Mouse (Mus musculus) midbrain, embryonic 14.5 days (tissue): ENCODE measurements around the gene Ccdc85c. TPM values are rescaled to one million over a fixed set of nuclear protein-coding genes. Genes with fewer than 3 reads are reported as not detected.

Experiments used
- ATAC-seq: fragments of 200-750 bp; cut with Nextera tagmentation; 2 replicates; pipeline ENCODE4 v1.8.0; 2017; ENCODE audit warnings: moderate number of reproducible peaks, moderate library complexity; ENCODE audit not compliant: low FRiP score, low TSS enrichment
- DNase-seq: peaks from one replicate; pipeline ENCODE4 v3.0.0-alpha.2; 2015
- H3K27ac ChIP-seq: fragments of 300-500 bp; sonication (generic); replicated peaks from 2 replicates; pipeline ENCODE4 v1.5.1; 2014; ENCODE audit warnings: mild to moderate bottlenecking, low read depth, low read length, moderate library complexity
- H3K27me3 ChIP-seq: fragments of 300-500 bp; sonication (generic); 2 replicates; pipeline ENCODE4 v1.6.1; 2014; ENCODE audit warnings: low read length, control low read depth, mixed read lengths; ENCODE audit not compliant: control insufficient read depth, insufficient read depth
- H3K36me3 ChIP-seq: fragments of 300-500 bp; sonication (generic); 2 replicates; pipeline ENCODE4 v1.6.1; 2014; ENCODE audit warnings: low read length, control low read depth; ENCODE audit not compliant: control insufficient read depth, insufficient read depth
- H3K4me1 ChIP-seq: fragments of 300-500 bp; sonication (generic); 2 replicates; pipeline ENCODE4 v1.6.1; 2014; ENCODE audit warnings: mild to moderate bottlenecking, antibody characterized with exemption, low read length, control low read depth; ENCODE audit not compliant: control insufficient read depth, insufficient read depth
- H3K4me2 ChIP-seq: fragments of 300-500 bp; sonication (generic); 2 replicates; pipeline ENCODE4 v1.6.1; 2014; ENCODE audit warnings: mild to moderate bottlenecking, low read length, moderate library complexity
- H3K4me3 ChIP-seq: fragments of 300-500 bp; sonication (generic); replicated peaks from 2 replicates; pipeline ENCODE4 v1.5.1; 2014; ENCODE audit warnings: low read depth, low read length
- H3K9ac ChIP-seq: fragments of 300-500 bp; sonication (generic); replicated peaks from 2 replicates; pipeline ENCODE4 v1.6.1; 2014; ENCODE audit warnings: mild to moderate bottlenecking, low read length, moderate library complexity
- H3K9me3 ChIP-seq: fragments of 300-500 bp; sonication (generic); 2 replicates; pipeline ENCODE4 v1.6.1; 2016; ENCODE audit warnings: low read length, control low read depth, mixed read lengths; ENCODE audit not compliant: control insufficient read depth
- WGBS: fragments of 180-500 bp; shearing (Covaris S2); extraction: QIAGEN DNeasy Blood & Tissue Kit; methylation state at CpG from one replicate; pipeline ENCODE4 v1.1.7; 2014; 5-methylcytosine and 5-hydroxymethylcytosine counted together
- polyA plus RNA-seq: library from polyadenylated mRNA; unstranded; fragments of >200 nt; fragmentation: Nextera tagmentation; extraction: Ambion mirVana; gene quantifications from 2 replicates; pipeline ENCODE4 v1.2.1, GENCODE M21; 2014

Gene Ccdc85c
- polyA plus RNA-seq, 1 experiment from 2014 or later: 20.9 TPM

- Histone ChIP-seq H3K27me3 (no peaks in the 10 kb centered on the region), H3K4me3 (peak overlapping the region; percentile 93), H3K9ac (peak overlapping the region; percentile 92), H3K27ac (peak overlapping the region; percentile 76), H3K9me3 (no peaks in the 10 kb centered on the region), H3K4me2 (peak overlapping the region; percentile 90), H3K36me3 (peaks cover 18% of the 10 kb centered on the region), H3K4me1 (peaks cover 14% of the 10 kb centered on the region)
- ATAC-seq (peak; percentile 35), DNase-seq (peak; percentile 70)
- WGBS: under 1% methylated on average over 102 of the region's 103 CpGs
Observed at GRCm38 (mm10) chr12:108178331-108179245, 96.6 kb downstream of the Ccdc85c start.

GRCm38 (mm10) chr12:108176366-108176765, 98.9 kb downstream of the Ccdc85c start:
- H3K9me3 ChIP-seq: no peaks in the 10 kb centered on the region
- H3K36me3 ChIP-seq: no peaks in the 10 kb centered on the region
- no peak overlapping the region for H3K4me2 ChIP-seq
- WGBS: 80% methylated on average over 3 of the region's 3 CpGs
- peaks cover 14% of the 10 kb centered on the region for H3K4me1 ChIP-seq
- H3K4me3 ChIP-seq: no peak overlapping the region
- DNase-seq (no peak), ATAC-seq (no peak)
- H3K27ac ChIP-seq: no peak overlapping the region
- no peaks in the 10 kb centered on the region for H3K27me3 ChIP-seq
- H3K9ac ChIP-seq: no peak overlapping the region

DNA sequence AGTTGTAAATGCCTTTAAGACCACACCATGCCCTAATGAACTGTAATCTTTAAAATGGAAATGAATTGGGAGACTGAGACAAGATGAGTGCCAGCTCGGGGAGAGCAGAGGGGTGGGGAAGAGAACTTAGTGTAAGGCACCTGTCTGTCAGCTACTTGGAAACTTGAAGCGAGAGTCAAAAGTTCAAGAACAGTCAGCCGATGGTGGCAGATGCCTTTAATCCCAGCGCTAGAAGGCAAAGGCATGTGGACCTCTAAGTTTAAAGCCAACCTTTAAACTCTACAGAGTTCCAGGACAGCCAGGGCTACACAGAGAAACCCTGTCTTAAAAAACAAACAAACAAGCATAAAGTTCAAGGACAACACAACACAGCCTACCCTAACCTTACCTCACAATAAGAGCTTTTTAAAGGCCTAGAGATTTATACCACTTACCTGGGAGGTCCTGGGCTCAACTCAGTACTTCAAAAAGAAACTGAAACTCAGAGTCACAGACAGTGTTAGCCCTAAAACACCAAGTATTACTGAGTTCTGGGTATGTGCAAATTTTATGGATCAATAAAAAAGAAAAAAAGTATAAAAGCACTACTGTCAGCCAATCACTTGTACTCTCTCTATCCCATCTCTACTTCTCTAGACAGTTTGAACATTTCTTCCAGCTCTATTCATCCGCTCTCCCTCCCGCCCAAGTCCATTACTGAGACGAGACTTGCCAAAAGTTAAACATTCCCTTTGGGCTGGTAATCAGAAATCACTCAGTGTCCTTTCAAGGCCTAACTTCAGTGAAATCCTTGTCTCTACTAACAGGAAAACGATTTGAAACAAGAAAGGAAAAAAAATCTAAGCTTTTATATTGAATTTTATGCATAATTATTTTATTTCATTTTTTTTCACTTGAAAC, 100.4 kb downstream of the Ccdc85c start:
- Histone ChIP-seq H3K4me3 (no peak overlapping the region), H3K4me1 (peaks cover 10% of the 10 kb centered on the region), H3K27ac (no peak overlapping the region), H3K9ac (no peak overlapping the region), H3K4me2 (no peak overlapping the region), H3K36me3 (no peaks in the 10 kb centered on the region), H3K9me3 (no peaks in the 10 kb centered on the region), H3K27me3 (no peaks in the 10 kb centered on the region)
- DNase-seq (no peak), ATAC-seq (no peak)
- WGBS: 80% methylated on average over 8 of the region's 8 CpGs

- H3K4me2 ChIP-seq: no peak overlapping the region
- H3K36me3 ChIP-seq: no peaks in the 10 kb centered on the region
- no peaks in the 10 kb centered on the region for H3K9me3 ChIP-seq
- H3K27ac ChIP-seq: no peak overlapping the region
- ATAC-seq (no peak), DNase-seq (no peak)
- H3K4me3 ChIP-seq: no peak overlapping the region
- no peaks in the 10 kb centered on the region for H3K27me3 ChIP-seq
- H3K4me1 ChIP-seq: peaks cover 5% of the 10 kb centered on the region
- 69% methylated on average over 4 of the region's 4 CpGs for WGBS
- no peak overlapping the region for H3K9ac ChIP-seq
Observed at GRCm38 (mm10) chr12:108172639-108173038, 102.6 kb downstream of the Ccdc85c start.

DNA sequence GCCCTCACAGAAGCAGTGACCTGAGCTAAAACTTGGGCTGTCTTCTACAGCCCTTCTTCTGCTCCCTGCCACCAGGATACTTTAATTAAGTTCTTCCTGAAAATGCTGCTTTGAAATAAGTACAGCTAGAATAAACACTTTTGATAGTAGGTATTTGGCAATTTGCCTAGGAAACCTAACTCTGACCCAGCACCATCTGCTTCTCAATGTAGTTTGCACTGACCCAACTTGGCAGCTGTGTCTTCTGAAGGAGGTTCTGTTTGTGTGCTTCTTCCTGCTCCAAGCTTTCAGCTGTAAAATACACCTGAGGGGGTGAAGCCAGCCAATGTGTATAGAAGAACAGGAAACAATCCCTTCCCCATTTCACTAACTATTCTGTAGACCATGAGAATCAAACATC, 103.9 kb downstream of the Ccdc85c start:
- no peak overlapping the region for H3K9ac ChIP-seq
- DNase-seq (no peak), ATAC-seq (no peak)
- no peaks in the 10 kb centered on the region for H3K9me3 ChIP-seq
- H3K4me1 ChIP-seq: no peaks in the 10 kb centered on the region
- no peak overlapping the region for H3K4me2 ChIP-seq
- no peaks in the 10 kb centered on the region for H3K27me3 ChIP-seq
- H3K27ac ChIP-seq: no peak overlapping the region
- no peaks in the 10 kb centered on the region for H3K36me3 ChIP-seq
- H3K4me3 ChIP-seq: no peak overlapping the region

GRCm38 (mm10) chr12:108170467-108170866, 104.8 kb downstream of the Ccdc85c start:
- DNase-seq: no peak
- H3K9me3 ChIP-seq: no peaks in the 10 kb centered on the region
- H3K4me2 ChIP-seq: no peak overlapping the region
- no peak overlapping the region for H3K27ac ChIP-seq
- H3K4me1 ChIP-seq: no peaks in the 10 kb centered on the region
- WGBS: 94% methylated on average over 3 of the region's 3 CpGs
- H3K9ac ChIP-seq: no peak overlapping the region
- ATAC-seq: no peak
- H3K27me3 ChIP-seq: no peaks in the 10 kb centered on the region
- no peak overlapping the region for H3K4me3 ChIP-seq
- H3K36me3 ChIP-seq: no peaks in the 10 kb centered on the region

- Histone ChIP-seq H3K36me3 (peaks cover 4% of the 10 kb centered on the region; the same call in 1 of the 2 replicates), H3K9me3 (no peaks in the 10 kb centered on the region), H3K9ac (no peak overlapping the region), H3K4me2 (no peak overlapping the region), H3K27ac (no peak overlapping the region), H3K4me1 (no peaks in the 10 kb centered on the region), H3K27me3 (no peaks in the 10 kb centered on the region), H3K4me3 (no peak overlapping the region)
- 91% methylated on average over 3 of the region's 3 CpGs for WGBS
- no peak for ATAC-seq
- no peak for DNase-seq
Observed at GRCm38 (mm10) chr12:108168909-108169308, 106.3 kb downstream of the Ccdc85c start.

DNA sequence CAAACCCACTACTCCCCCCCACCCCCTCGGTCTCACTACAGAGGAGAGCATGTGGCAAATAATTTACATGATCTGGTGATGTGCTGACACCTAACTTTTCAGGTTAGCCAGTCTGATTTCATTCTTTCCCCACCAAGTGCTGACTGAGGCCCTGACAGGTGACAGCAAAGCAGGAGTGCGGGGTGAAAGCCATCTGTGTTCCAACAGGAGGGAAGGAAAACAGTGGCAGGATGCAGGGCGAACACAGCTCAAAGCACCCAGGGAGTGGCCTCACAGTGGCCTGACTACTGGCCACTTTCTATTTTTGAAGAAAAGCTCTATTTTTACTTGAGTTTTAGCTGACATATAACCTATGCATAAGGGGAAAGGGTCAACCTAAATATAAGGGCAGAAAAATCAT, 111.5 kb downstream of the Ccdc85c start:
- Histone ChIP-seq H3K9ac (no peak overlapping the region), H3K36me3 (peaks cover 32% of the 10 kb centered on the region), H3K4me3 (no peak overlapping the region), H3K4me1 (no peaks in the 10 kb centered on the region), H3K9me3 (no peaks in the 10 kb centered on the region), H3K27ac (no peak overlapping the region), H3K4me2 (no peak overlapping the region), H3K27me3 (no peaks in the 10 kb centered on the region)
- 81% methylated on average over 3 of the region's 3 CpGs for WGBS
- DNase-seq (no peak), ATAC-seq (no peak)
